Mouse (Mus musculus) thymus, postnatal 36 days (tissue): Measurements from ENCODE around the gene Zfp773.
"Not testable (repeated sequence)": the region's sequence is repeated elsewhere in the genome, so short reads cannot be mapped to it uniquely, and the experiment has no call there.

Experiments
- DNase-seq, 2 experiments: peaks; one replicate each; pipeline ENCODE4 v3.0.0; 2022; ENCODE audit warnings: mixed read lengths in 2 of 2

The Zfp773 gene

DNA sequence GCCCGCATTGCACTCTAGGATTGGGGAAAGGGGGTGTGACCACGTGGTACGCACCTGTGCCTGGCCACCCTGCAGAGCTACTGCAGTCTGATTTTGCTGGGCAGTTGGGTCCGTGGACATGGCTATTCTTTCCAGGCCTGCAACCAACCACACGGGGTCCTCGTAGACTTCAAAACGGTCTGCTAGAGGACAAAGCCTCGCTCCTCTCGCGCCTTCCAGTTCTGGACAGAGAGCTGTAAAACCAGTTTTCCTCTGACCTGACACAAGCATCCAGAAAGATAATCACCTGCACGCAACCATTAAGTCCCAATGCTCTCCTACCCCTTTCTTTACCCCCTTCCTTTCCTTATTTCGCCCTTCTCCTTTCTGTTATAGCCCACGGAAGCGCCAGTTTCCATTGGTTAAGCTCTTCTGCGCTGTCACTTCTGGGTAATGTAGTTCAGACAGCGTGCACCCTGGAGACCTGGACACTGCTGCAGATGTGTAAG is at the start of gene Zfp773:
TSS of gene Zfp773 (minus strand) at position 377 of the 488 bp plus-strand sequence.
- peak; percentile 27 to 39 for DNase-seq

DNA sequence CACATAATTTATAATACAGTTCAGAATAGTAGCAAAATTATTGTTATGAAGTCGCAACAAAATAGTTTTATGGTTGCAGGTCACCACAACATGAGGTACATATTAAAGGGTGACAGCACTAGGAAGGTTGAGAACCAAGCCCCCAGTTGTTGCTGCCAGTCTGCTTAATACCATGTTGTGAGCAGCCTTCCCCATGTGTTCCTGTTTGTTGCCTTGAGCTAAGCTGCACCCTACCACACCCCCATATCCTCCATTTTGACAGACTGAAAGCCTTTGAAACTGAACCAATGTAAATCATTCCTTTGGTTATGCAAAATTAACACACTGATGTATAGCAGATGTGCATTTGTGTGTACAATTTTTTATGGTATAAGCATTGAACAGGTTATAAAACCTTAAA is 49.3 kb upstream of the Zfp773 start:
- DNase-seq, result no peak

DNA sequence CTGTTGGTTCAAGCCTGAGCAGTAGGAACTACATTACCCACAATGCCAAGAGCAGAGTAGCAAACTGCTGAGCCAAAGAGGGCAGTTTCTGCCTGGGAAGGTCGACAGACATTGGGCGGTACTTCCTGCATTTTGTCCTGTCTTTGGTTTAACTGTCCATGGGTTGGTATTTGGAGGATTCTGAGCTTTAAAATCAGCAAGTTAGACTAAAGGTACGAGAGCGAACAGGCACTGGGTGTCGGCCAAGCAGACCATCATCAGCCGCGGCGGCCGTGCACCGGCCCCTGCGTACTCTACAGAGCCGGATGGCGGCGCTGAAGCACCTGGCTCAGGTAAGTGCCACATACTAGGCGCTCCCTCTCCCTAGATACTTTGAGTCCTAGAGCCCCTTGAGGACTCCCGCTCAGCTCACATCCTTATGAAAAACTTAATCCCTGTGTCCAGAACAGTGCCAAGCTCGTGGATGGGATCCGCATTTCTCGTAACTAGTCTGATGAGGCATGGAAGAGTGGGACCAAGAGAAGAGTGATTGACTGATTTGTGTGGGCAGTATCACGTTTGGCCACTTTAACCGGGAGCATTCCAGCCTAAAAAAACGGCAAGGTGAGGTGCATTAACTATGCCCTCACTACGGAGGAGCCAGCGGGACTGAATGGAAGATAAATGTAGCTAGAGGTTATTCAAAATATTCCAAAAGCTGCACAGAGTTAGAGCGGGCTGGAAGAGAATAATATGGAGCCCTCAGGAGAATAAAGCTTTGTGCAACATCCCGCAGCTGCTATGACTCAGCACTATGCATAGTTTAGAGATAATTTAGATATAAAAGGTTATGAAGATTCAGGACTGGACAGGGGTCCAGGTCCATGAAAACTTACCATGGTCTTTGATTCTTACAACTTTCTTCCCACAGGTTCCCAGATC is 34.9 kb upstream of the Zfp773 start, which contains the start of gene Zfp418:
TSS of gene Zfp418 (plus strand) at position 104 of the 921 bp plus-strand sequence.
- peak; percentile 17 to 25 for DNase-seq

GRCm38 (mm10) chr7:7145991-7146608 is 9.5 kb upstream of the Zfp773 start:
- DNase-seq, result no peak

- no peak for DNase-seq
Measured at GRCm38 (mm10) chr7:7144215-7144614, 7.7 kb upstream of the Zfp773 start.

- DNase-seq, result no peak
Measured at GRCm38 (mm10) chr7:7132751-7133150, 3.8 kb downstream of the Zfp773 start.

DNA sequence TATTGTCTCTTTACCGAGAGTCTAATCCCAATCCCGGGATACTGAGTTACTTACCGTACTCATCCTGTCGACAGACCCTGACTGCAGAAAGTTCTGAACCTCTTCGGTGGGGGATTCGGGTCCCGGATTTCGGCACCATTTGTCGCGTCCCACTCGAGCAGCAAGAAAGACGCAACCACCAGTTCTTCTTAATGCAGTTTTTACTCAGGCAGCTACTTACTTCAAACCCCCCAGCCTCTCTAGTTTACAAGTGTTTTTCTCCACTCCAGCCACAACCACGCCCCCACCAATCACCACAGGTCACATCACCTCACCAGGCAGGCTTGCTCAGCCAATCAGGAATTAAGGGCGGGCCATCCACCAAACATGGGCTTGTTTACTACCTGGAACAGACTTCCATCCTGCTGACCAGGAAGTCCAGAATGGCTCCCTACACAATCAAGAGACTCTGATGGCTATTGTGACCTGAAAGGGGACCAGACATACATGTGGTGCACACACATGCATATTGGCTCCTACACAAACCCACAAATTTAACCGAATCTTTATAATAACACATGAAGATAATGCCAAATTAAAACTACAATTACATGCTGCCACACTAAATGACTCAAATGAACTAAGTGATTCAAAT is 5.9 kb downstream of the Zfp773 start:
- not testable (repeated sequence) for DNase-seq

- no peak for DNase-seq
Measured at GRCm38 (mm10) chr7:7121602-7121980, 15.0 kb downstream of the Zfp773 start.

DNA sequence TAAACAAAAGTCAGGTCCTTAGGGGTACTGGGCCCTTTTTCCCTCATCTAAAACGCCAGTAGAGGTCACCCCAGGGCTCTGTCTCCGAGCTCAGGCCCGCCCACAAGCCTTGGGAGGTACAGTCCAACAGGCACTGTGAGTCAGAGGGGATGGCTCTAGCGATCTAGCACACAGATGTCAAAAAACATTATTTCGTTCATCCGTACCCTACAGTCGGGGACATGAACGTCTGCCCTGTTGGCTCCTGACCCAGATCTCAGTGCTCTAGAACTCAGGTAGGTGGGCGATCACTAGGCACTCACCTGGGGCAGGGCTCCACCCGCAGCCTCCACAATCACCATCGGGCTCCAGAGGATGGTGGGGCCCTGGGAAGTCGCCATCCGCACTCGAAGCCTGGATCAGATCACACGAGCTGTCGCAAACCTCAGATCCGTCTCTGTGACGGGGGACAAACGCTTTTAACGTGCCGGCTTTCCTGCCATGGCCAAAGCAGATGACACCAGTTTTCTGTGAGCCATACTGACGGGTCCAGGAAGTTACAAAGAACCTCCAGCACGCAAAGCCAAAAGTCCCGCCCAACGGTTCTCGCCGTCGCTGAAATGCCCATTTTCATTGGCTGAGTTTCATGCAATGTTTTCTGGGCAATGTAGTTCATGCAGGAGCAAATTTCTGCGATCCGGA is 15.5 kb downstream of the Zfp773 start, which contains the start of gene Zfp954:
TSS of gene Zfp954 (minus strand) at position 568 of the 681 bp plus-strand sequence.
- DNase-seq, result peak; percentile 79 to 80

- DNase-seq, result no peak
Measured at GRCm38 (mm10) chr7:7118441-7118840, 18.1 kb downstream of the Zfp773 start.

- DNase-seq, result no peak
Measured at GRCm38 (mm10) chr7:7108501-7108900, 28.1 kb downstream of the Zfp773 start.
